ENCODE assay signal across 27 mouse cellular contexts in the genomic region with DNA sequence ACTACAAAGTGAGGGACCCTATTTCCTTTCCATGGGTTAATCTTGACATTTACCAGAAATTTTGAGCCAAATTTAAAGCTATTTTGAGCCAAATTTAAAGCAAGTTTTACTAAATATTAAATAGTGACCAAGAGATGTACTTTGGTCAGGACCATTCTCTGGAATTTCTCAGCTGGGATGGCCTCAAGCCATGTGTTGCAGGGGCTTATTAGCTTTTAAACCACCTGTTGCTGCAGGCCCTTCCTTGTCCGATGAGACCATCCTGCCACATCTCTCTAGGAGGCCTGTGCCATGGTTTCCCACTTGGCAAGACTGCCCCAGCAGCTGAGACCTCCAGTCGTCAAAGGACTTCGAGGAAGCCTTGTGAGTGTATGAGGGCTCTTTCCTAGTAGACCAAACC.
"Had no signal": no experiment of that assay in that cellular context is flagged by ENCODE, and none has a peak within 500 bp of the region (broad histone marks: within the 10 kb centered on the region; RNA-seq: fewer than 3 reads in every experiment).

No protein-coding gene starts in this region.

- H3K9me3 ChIP-seq: embryonic facial prominence, embryonic 10.5 days; embryonic facial prominence, embryonic 12.5 days; embryonic facial prominence, embryonic 13.5 days; embryonic facial prominence, embryonic 15.5 days; forebrain, embryonic 10.5 days; forebrain, embryonic 12.5 days; forebrain, embryonic 13.5 days; forebrain, embryonic 15.5 days had no signal

- H3K4me1 ChIP-seq: embryonic facial prominence, embryonic 10.5 days; embryonic facial prominence, embryonic 12.5 days; embryonic facial prominence, embryonic 13.5 days; embryonic facial prominence, embryonic 15.5 days; forebrain, embryonic 10.5 days; forebrain, embryonic 12.5 days; forebrain, embryonic 13.5 days; forebrain, embryonic 15.5 days had no signal

- H3K36me3 ChIP-seq: embryonic facial prominence, embryonic 10.5 days; embryonic facial prominence, embryonic 12.5 days; embryonic facial prominence, embryonic 13.5 days; embryonic facial prominence, embryonic 15.5 days; forebrain, embryonic 10.5 days; forebrain, embryonic 12.5 days; forebrain, embryonic 15.5 days had no signal

- H3K9ac ChIP-seq: embryonic facial prominence, embryonic 12.5 days; embryonic facial prominence, embryonic 13.5 days; embryonic facial prominence, embryonic 15.5 days; forebrain, embryonic 12.5 days; forebrain, embryonic 13.5 days; forebrain, embryonic 15.5 days; forebrain, postnatal 0 days had no signal

- DNase-seq: cerebellum, adult 2 months; cerebellum, adult 8-10 months; cerebellum, adult 9-10 months; cerebellum, adult 9-11 months; cerebellum, postnatal 14 days; cerebellum, postnatal 25 days; cerebellum, postnatal 36 days; embryo, embryonic 11 days; forebrain, postnatal 0 days; gastrocnemius, adult 2 months; gastrocnemius, postnatal 10 days; gastrocnemius, postnatal 14 days; gastrocnemius, postnatal 25 days; gastrocnemius, postnatal 36 days; heart, adult 11 months; heart, adult 18-20 months had no signal

- H3K27ac ChIP-seq: embryonic facial prominence, embryonic 10.5 days; embryonic facial prominence, embryonic 12.5 days; embryonic facial prominence, embryonic 13.5 days; embryonic facial prominence, embryonic 15.5 days; forebrain, embryonic 10.5 days; forebrain, embryonic 12.5 days; forebrain, embryonic 13.5 days; forebrain, embryonic 15.5 days; gastrocnemius, adult 2 months had no signal

- H3K4me2 ChIP-seq: embryonic facial prominence, embryonic 12.5 days; embryonic facial prominence, embryonic 13.5 days; embryonic facial prominence, embryonic 15.5 days; forebrain, embryonic 12.5 days; forebrain, embryonic 13.5 days; forebrain, embryonic 15.5 days had no signal

- ATAC-seq: forebrain, embryonic 13.5 days; forebrain, embryonic 14.5 days; forebrain, embryonic 15.5 days; forebrain, embryonic 16.5 days; forebrain, postnatal 0 days had no signal

- H3K4me3 ChIP-seq: embryonic facial prominence, embryonic 10.5 days; embryonic facial prominence, embryonic 12.5 days; embryonic facial prominence, embryonic 13.5 days; embryonic facial prominence, embryonic 15.5 days; erythroblast, embryonic 14.5 days; forebrain, embryonic 10.5 days; forebrain, embryonic 12.5 days; forebrain, embryonic 13.5 days; forebrain, embryonic 15.5 days; gastrocnemius, adult 2 months had no signal

- H3K27me3 ChIP-seq: embryonic facial prominence, embryonic 12.5 days; embryonic facial prominence, embryonic 13.5 days; embryonic facial prominence, embryonic 15.5 days; forebrain, embryonic 12.5 days; forebrain, embryonic 13.5 days; forebrain, embryonic 15.5 days had no signal
